Mouse (Mus musculus) forebrain, embryonic 10.5 days (tissue): ENCODE measurements around the gene Lemd1. TPM values are rescaled to one million over a fixed set of nuclear protein-coding genes. Genes with fewer than 3 reads are reported as not detected.

Source experiments
- DNase-seq: peaks from one replicate; pipeline ENCODE4 v3.0.0-alpha.2; 2017; ENCODE audit warnings: low spot score; ENCODE audit errors: extremely low spot score
- H3K27ac ChIP-seq: fragments of 300-500 bp; sonication (generic); 2 replicates; pipeline ENCODE4 v1.5.1; 2016; ENCODE audit warnings: mild to moderate bottlenecking
- H3K27me3 ChIP-seq: fragments of 300-500 bp; sonication (generic); 2 replicates; pipeline ENCODE4 v1.6.1; 2016; ENCODE audit warnings: mild to moderate bottlenecking; ENCODE audit not compliant: poor library complexity, severe bottlenecking
- H3K36me3 ChIP-seq: fragments of 300-500 bp; sonication (generic); replicated peaks from 2 replicates; pipeline ENCODE4 v1.6.1; 2016; ENCODE audit warnings: mild to moderate bottlenecking, moderate library complexity
- H3K4me1 ChIP-seq: fragments of 300-500 bp; sonication (generic); 2 replicates; pipeline ENCODE4 v1.6.1; 2016
- H3K4me3 ChIP-seq: fragments of 300-500 bp; sonication (generic); 2 replicates; pipeline ENCODE4 v1.5.1; 2016; ENCODE audit warnings: mild to moderate bottlenecking, moderate library complexity
- H3K9me3 ChIP-seq: fragments of 300-500 bp; sonication (generic); 2 replicates; pipeline ENCODE4 v1.6.1; 2016; ENCODE audit warnings: mild to moderate bottlenecking, moderate library complexity
- WGBS: fragments of 180-500 bp; shearing (Covaris S2); methylation state at CpG from one replicate; pipeline ENCODE4 v1.1.7; 2016; 5-methylcytosine and 5-hydroxymethylcytosine counted together
- microRNA counts: library from miRNA; unstranded; fragments of <30 nt; microRNA quantifications from one replicate; lab custom pipeline; 2017
- microRNA-seq: library from miRNA; unstranded; fragments of <30 nt; microRNA quantifications from one replicate; pipeline ENCODE4, GENCODE M21; 2017
- polyA plus RNA-seq: library from polyadenylated mRNA; unstranded; fragments of >200 nt; fragmentation: Nextera tagmentation; extraction: Ambion mirVana; gene quantifications from 2 replicates; pipeline ENCODE4 v1.2.1, GENCODE M21; 2016

The Lemd1 gene
- polyA plus RNA-seq, 1 experiment from 2014 or later, result 4.2 TPM

DNA sequence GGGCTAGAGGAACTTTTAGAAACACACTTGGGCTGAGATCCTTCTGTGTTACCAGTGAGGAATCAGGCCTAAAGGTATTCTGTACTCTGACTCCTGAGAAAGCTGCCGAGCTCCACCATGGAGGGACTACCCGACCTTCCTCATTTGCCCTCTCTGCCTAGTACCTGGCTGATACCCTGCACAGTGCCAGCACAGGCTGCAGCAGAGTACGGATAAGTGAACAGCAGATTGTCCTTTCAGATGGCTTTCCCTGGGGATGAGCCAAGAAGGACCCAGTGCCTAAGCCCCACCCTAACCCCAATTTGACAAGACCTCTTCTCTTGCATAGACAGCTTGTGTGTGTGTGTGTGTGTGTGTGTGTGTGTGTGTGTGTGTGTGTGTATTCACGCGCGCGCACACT lies 117.4 kb downstream of the Lemd1 start:
- 93% methylated on average over 7 of the region's 7 CpGs for WGBS

More for the DNA sequence above, 117.4 kb downstream of the Lemd1 start:
- H3K9me3 ChIP-seq, result no peaks in the 10 kb centered on the region
- peaks cover 42% of the 10 kb centered on the region for H3K27me3 ChIP-seq
- no peaks in the 10 kb centered on the region for H3K36me3 ChIP-seq
- no peak for DNase-seq
- H3K27ac ChIP-seq, result peak overlapping the region; percentile 21; the same call in 1 of the 2 replicates
- H3K4me1 ChIP-seq, result peaks cover 57% of the 10 kb centered on the region
- no peak overlapping the region for H3K4me3 ChIP-seq

MicroRNAs within 50 kb of the gene (microRNA counts, 519-probe panel; counts per million panel counts)
- microRNA mmu-miR-135b (lab: Ali Mortazavi, UCI), result 5,399 counts per million, percentile 87 among the panel's probes with 10 or more counts

Small RNA genes lying within 50 kb of the gene (microRNA-seq; reads per million reads assigned to microRNA genes)
- 4,358 reads per million, percentile 88 among the genes with 10 or more reads in this experiment for gene Mir135b

Other genes with a start within 250 kb of the Lemd1 start
- gene Slc45a3, start 228.5 kb upstream of the Lemd1 start, polyA plus RNA-seq, result 9.0 and 9.3 TPM in 2 replicates
- 12.0 and 13.8 TPM in 2 replicates for gene Elk4, start 183.8 kb upstream of the Lemd1 start, polyA plus RNA-seq
- 11.1 and 13.0 TPM in 2 replicates for gene Mfsd4a, start 123.4 kb upstream of the Lemd1 start, polyA plus RNA-seq
- 1.4 and 1.5 TPM in 2 replicates for gene Cdk18, start 51.7 kb upstream of the Lemd1 start, polyA plus RNA-seq
- gene AC124108.1, start within 50 bp of the Lemd1 start, polyA plus RNA-seq, result 1.8 and 3.3 TPM in 2 replicates
- gene Gm10188, start 38.3 kb downstream of the Lemd1 start, polyA plus RNA-seq, result not detected in 2 replicates
- 0.30 and 0.33 TPM in 2 replicates for gene Klhdc8a, start 107.2 kb downstream of the Lemd1 start, polyA plus RNA-seq
- gene Nuak2, start 124.7 kb downstream of the Lemd1 start, polyA plus RNA-seq, result 49.9 TPM in 2 replicates
- 7.9 and 8.8 TPM in 2 replicates for gene Tmcc2, start 199.8 kb downstream of the Lemd1 start, polyA plus RNA-seq
- 14.4 and 14.9 TPM in 2 replicates for gene Dstyk, start 226.1 kb downstream of the Lemd1 start, polyA plus RNA-seq